ENCODE assay signal across 9 mouse cellular contexts in genomic region chr3:84037536-84037935, GRCm38 (mm10). TPM values are rescaled to one million over a fixed set of nuclear protein-coding genes. Genes with fewer than 3 reads are reported as not detected.
DNase-seq lines count a peak whose midpoint lies in the region; ATAC-seq and TF ChIP-seq lines count a peak whose summit lies in the region.
"Had no signal": no experiment of that assay in that cellular context is flagged by ENCODE, and none has a peak within 500 bp of the region (broad histone marks: within the 10 kb centered on the region; RNA-seq: fewer than 3 reads in every experiment).

No protein-coding gene starts in this region.

- no peak overlapping the region for H3K4me3 ChIP-seq in liver, adult 2 months (ENCODE audit: insufficient read depth, low read depth, low read length)
- peak overlapping the region; percentile 87; the same call in 1 of the 2 replicates for H3K4me3 ChIP-seq in forebrain, embryonic 11.5 days (ENCODE audit: low read depth, low read length)
- H3K4me3 ChIP-seq in limb, embryonic 14.5 days (replicated peaks; ENCODE audit: low read length): 0 out of 2 replicates have a peak overlapping the region, but pooled peaks have one; percentile 93
- H3K4me3 ChIP-seq in neural tube, embryonic 14.5 days (ENCODE audit: low read depth, low read length): peak overlapping the region; percentile 98; the same call in 1 of the 2 replicates

- no peaks in the 10 kb centered on the region for H3K9me3 ChIP-seq in forebrain, embryonic 11.5 days (ENCODE audit: control insufficient read depth, low read length)
- no peaks in the 10 kb centered on the region for H3K9me3 ChIP-seq in limb, embryonic 14.5 days (ENCODE audit: control insufficient read depth, low read length)
- no peaks in the 10 kb centered on the region for H3K9me3 ChIP-seq in neural tube, embryonic 14.5 days (ENCODE audit: control insufficient read depth, low read length)

- no peak for ATAC-seq in forebrain, embryonic 11.5 days (replicated peaks; ENCODE audit: low FRiP score)
- no peak for ATAC-seq in limb, embryonic 14.5 days (ENCODE audit: low FRiP score, low read depth)
- no peak for ATAC-seq in neural tube, embryonic 14.5 days (ENCODE audit: low read depth)

- no peaks in the 10 kb centered on the region for H3K27me3 ChIP-seq in liver, adult 2 months (ENCODE audit: control insufficient read depth, insufficient read depth, low read length)
- H3K27me3 ChIP-seq in forebrain, embryonic 11.5 days (ENCODE audit: control insufficient read depth, insufficient read depth, low read length): no peaks in the 10 kb centered on the region
- H3K27me3 ChIP-seq in limb, embryonic 14.5 days (ENCODE audit: control insufficient read depth, insufficient read depth, low read length): no peaks in the 10 kb centered on the region
- no peaks in the 10 kb centered on the region for H3K27me3 ChIP-seq in neural tube, embryonic 14.5 days (ENCODE audit: control insufficient read depth, insufficient read depth, low read length)

- H3K4me2 ChIP-seq in forebrain, embryonic 11.5 days (ENCODE audit: low read depth, low read length, severe bottlenecking): peak overlapping the region; percentile 76
- H3K4me2 ChIP-seq in limb, embryonic 14.5 days (replicated peaks; ENCODE audit: low read depth, low read length, severe bottlenecking): peak overlapping the region; percentile 99; the same call in 1 of the 2 replicates
- peak overlapping the region; percentile 96 for H3K4me2 ChIP-seq in neural tube, embryonic 14.5 days (ENCODE audit: low read depth, low read length)

- no peak for TF ChIP-seq POLR2A in liver, adult 2 months (IDR thresholded peaks at IDR 0.05; ENCODE audit: extremely low read depth, insufficient read depth, low read length)
- TF ChIP-seq POLR2A in limb, embryonic 14.5 days (IDR thresholded peaks at IDR 0.05; ENCODE audit: borderline replicate concordance, extremely low read depth, insufficient read depth, insufficient read length): no peak

- H3K79me2 ChIP-seq in liver, adult 2 months (ENCODE audit: control insufficient read depth, insufficient read depth, low read length): peaks cover 28% of the 10 kb centered on the region

- WGBS in liver, adult 2 months: 81% methylated on average over 3 of the region's 3 CpGs
- 96% methylated on average over 3 of the region's 3 CpGs for WGBS in forebrain, embryonic 11.5 days
- 86% methylated on average over 3 of the region's 3 CpGs for WGBS in limb, embryonic 14.5 days
- WGBS in neural tube, embryonic 14.5 days: 62% methylated on average over 3 of the region's 3 CpGs

- H3K9ac ChIP-seq in liver, adult 2 months (ENCODE audit: low read depth, low read length): no peak overlapping the region
- H3K9ac ChIP-seq in forebrain, embryonic 11.5 days (ENCODE audit: low read length): no peak overlapping the region
- H3K9ac ChIP-seq in limb, embryonic 14.5 days (ENCODE audit: low read depth, low read length, severe bottlenecking): no peak overlapping the region
- no peak overlapping the region for H3K9ac ChIP-seq in neural tube, embryonic 14.5 days (replicated peaks; ENCODE audit: low read depth, low read length)

- H3K36me3 ChIP-seq in liver, adult 2 months (ENCODE audit: control insufficient read depth, insufficient read depth, low read length): no peaks in the 10 kb centered on the region
- H3K36me3 ChIP-seq in forebrain, embryonic 11.5 days (ENCODE audit: control insufficient read depth, insufficient read depth, low read length): no peaks in the 10 kb centered on the region
- 0 out of 2 replicates have a peak, but pooled peaks cover 2% of the 10 kb centered on the region for H3K36me3 ChIP-seq in limb, embryonic 14.5 days (ENCODE audit: control insufficient read depth, insufficient read depth, low read length)
- H3K36me3 ChIP-seq in neural tube, embryonic 14.5 days (ENCODE audit: control insufficient read depth, insufficient read depth, low read length): no peaks in the 10 kb centered on the region

- peak overlapping the region; percentile 13; the same call in 1 of the 2 replicates for H3K27ac ChIP-seq in liver, adult 2 months (replicated peaks; ENCODE audit: insufficient read depth, low read depth, low read length)
- H3K27ac ChIP-seq in forebrain, embryonic 11.5 days (ENCODE audit: low read depth, low read length): no peak overlapping the region
- H3K27ac ChIP-seq in limb, embryonic 14.5 days (replicated peaks; ENCODE audit: low read depth, low read length): no peak overlapping the region
- no peak overlapping the region for H3K27ac ChIP-seq in neural tube, embryonic 14.5 days (ENCODE audit: low read depth, low read length)

- peaks cover 32% of the 10 kb centered on the region for H3K4me1 ChIP-seq in liver, adult 2 months (ENCODE audit: control insufficient read depth, insufficient read depth, low read length)
- H3K4me1 ChIP-seq in forebrain, embryonic 11.5 days (replicated peaks; ENCODE audit: control insufficient read depth, insufficient read depth, low read length): 0 out of 2 replicates have a peak, but pooled peaks cover 4% of the 10 kb centered on the region
- H3K4me1 ChIP-seq in limb, embryonic 14.5 days (ENCODE audit: control insufficient read depth, insufficient read depth, low read length): peaks cover 14% of the 10 kb centered on the region
- H3K4me1 ChIP-seq in neural tube, embryonic 14.5 days (ENCODE audit: control insufficient read depth, insufficient read depth, low read length): peaks cover 34% of the 10 kb centered on the region

- no peak for TF ChIP-seq CTCF in liver, adult 2 months (IDR thresholded peaks at IDR 0.05; ENCODE audit: low read depth, low read length)

- no peak for DNase-seq in liver, adult 2 months (ENCODE audit: extremely low read depth, low read depth, low spot score)
- no peak for DNase-seq in liver
- DNase-seq in forebrain, embryonic 11.5 days (ENCODE audit: low spot score): no peak
- no peak for DNase-seq in limb, embryonic 14.5 days (ENCODE audit: low spot score)
- DNase-seq in cerebellum, adult 9-10 months: no peak
- no peak for DNase-seq in adrenal gland, postnatal 25 days
- no peak for DNase-seq in cerebellum, postnatal 14 days
- DNase-seq: embryo, embryonic 11 days had no signal

RNA-seq across cellular contexts. Expression of gene Tmem131l, which starts 2.4 kb away (rescaled TPM):
- total RNA-seq in liver, adult 2 months (2014; rRNA removed): 21.1 and 24.9 TPM in 2 replicates
- 10.7 and 15.3 TPM in 2 replicates for polyA plus RNA-seq in liver, adult 2 months (2012; rRNA removed)
- polyA plus RNA-seq in forebrain, embryonic 11.5 days (2014; fragmentation: Nextera tagmentation; extraction: Ambion mirVana): 96.0 and 99.2 TPM in 2 replicates
- 52.4 and 60.0 TPM in 2 replicates for polyA plus RNA-seq in limb, embryonic 14.5 days (2012; rRNA removed)
- polyA plus RNA-seq in limb, embryonic 14.5 days (2014; fragmentation: Nextera tagmentation; extraction: Ambion mirVana): 59.8 and 66.0 TPM in 2 replicates
- polyA plus RNA-seq in neural tube, embryonic 14.5 days (2014; fragmentation: Nextera tagmentation; extraction: Ambion mirVana): 63.6 and 71.4 TPM in 2 replicates
- 48.2 and 56.9 TPM in 2 replicates for total RNA-seq in adrenal gland, postnatal 25 days (2021)
